Mouse (Mus musculus): ENCODE results near the gene Osbpl3. TPM values are rescaled to one million over a fixed set of nuclear protein-coding genes. Genes with fewer than 3 reads are reported as not detected.
A peak's percentile ranks its signal among the peaks of the same experiment; 100 is the strongest.

Gene Osbpl3
- total RNA-seq, 1 experiment = 9.9 TPM

- H3K9ac ChIP-seq (ENCODE audit: insufficient read depth, low read depth, low read length, poor library complexity, severe bottlenecking) = no peak overlapping the region
- no peaks in the 10 kb centered on the region for H3K9me3 ChIP-seq (ENCODE audit: control insufficient read depth, insufficient read depth, low read depth, low read length)
- no peak for DNase-seq (ENCODE audit: low read depth, low spot score)
- no peak overlapping the region for H3K4me3 ChIP-seq (ENCODE audit: insufficient read depth in 1 of 2, low read depth in 1 of 2, low read length in 2 of 2, poor library complexity in 1 of 2, severe bottlenecking in 1 of 2)
- H3K27ac ChIP-seq (ENCODE audit: insufficient read depth, low read depth, low read length, poor library complexity, severe bottlenecking) = no peak overlapping the region
- in situ Hi-C loops (cut with MboI; ENCODE audit: low sequenced_read_pairs in 2 of 2, unreplicated experiment in 2 of 2) = no loop called here
- TF ChIP-seq ZC3H11A (IDR thresholded peaks at IDR 0.05; ENCODE audit: borderline replicate concordance, low read depth, low read length) (no peak), CHD2 (IDR thresholded peaks at IDR 0.05; ENCODE audit: low read depth, low read length) (no peak), ZNF384 (IDR thresholded peaks at IDR 0.05; ENCODE audit: low read depth, low read length) (no peak), HCFC1 (IDR thresholded peaks at IDR 0.05; ENCODE audit: borderline replicate concordance, insufficient read depth, low read length) (no peak), MAFK (IDR thresholded peaks at IDR 0.05; ENCODE audit: insufficient read depth, low read depth, low read length) (no peak)
- no peaks in the 10 kb centered on the region for H3K36me3 ChIP-seq (ENCODE audit: control insufficient read depth, insufficient read depth, low read length, poor library complexity, severe bottlenecking)
- no peaks in the 10 kb centered on the region; a peak in 1 of 4 replicates for H3K4me1 ChIP-seq (ENCODE audit: control insufficient read depth in 2 of 2, insufficient read depth in 2 of 2, low read length in 2 of 2, poor library complexity in 1 of 2)
Measured at GRCm38 (mm10) chr6:50329380-50329779, 126.6 kb downstream of the Osbpl3 start.

GRCm38 (mm10) chr6:50328901-50329300, 127.1 kb downstream of the Osbpl3 start:
- Histone ChIP-seq H3K4me3 (ENCODE audit: insufficient read depth in 1 of 2, low read depth in 1 of 2, low read length in 2 of 2, poor library complexity in 1 of 2, severe bottlenecking in 1 of 2) (0 out of 4 replicates have a peak overlapping the region, but pooled peaks of 1 of the 2 experiments have one; percentile 3), H3K9me3 (ENCODE audit: control insufficient read depth, insufficient read depth, low read depth, low read length) (no peaks in the 10 kb centered on the region), H3K36me3 (ENCODE audit: control insufficient read depth, insufficient read depth, low read length, poor library complexity, severe bottlenecking) (no peaks in the 10 kb centered on the region), H3K4me1 (ENCODE audit: control insufficient read depth in 2 of 2, insufficient read depth in 2 of 2, low read length in 2 of 2, poor library complexity in 1 of 2) (no peaks in the 10 kb centered on the region; a peak in 1 of 4 replicates), H3K27ac (ENCODE audit: insufficient read depth, low read depth, low read length, poor library complexity, severe bottlenecking) (no peak overlapping the region), H3K9ac (ENCODE audit: insufficient read depth, low read depth, low read length, poor library complexity, severe bottlenecking) (no peak overlapping the region)
- in situ Hi-C loops (cut with MboI; ENCODE audit: low sequenced_read_pairs in 2 of 2, unreplicated experiment in 2 of 2) = no loop called here
- TF ChIP-seq MAFK (IDR thresholded peaks at IDR 0.05; ENCODE audit: insufficient read depth, low read depth, low read length) (no peak), HCFC1 (IDR thresholded peaks at IDR 0.05; ENCODE audit: borderline replicate concordance, insufficient read depth, low read length) (no peak), CHD2 (IDR thresholded peaks at IDR 0.05; ENCODE audit: low read depth, low read length) (no peak)
- DNase-seq (ENCODE audit: low read depth, low spot score) = no peak

GRCm38 (mm10) chr6:50326192-50326591, 129.8 kb downstream of the Osbpl3 start:
- TF ChIP-seq HCFC1 (IDR thresholded peaks at IDR 0.05; ENCODE audit: borderline replicate concordance, insufficient read depth, low read length) (no peak), ZC3H11A (IDR thresholded peaks at IDR 0.05; ENCODE audit: borderline replicate concordance, low read depth, low read length) (no peak), MAFK (IDR thresholded peaks at IDR 0.05; ENCODE audit: insufficient read depth, low read depth, low read length) (no peak), ZNF384 (IDR thresholded peaks at IDR 0.05; ENCODE audit: low read depth, low read length) (no peak), CHD2 (IDR thresholded peaks at IDR 0.05; ENCODE audit: low read depth, low read length) (no peak)
- Histone ChIP-seq H3K27ac (ENCODE audit: insufficient read depth, low read depth, low read length, poor library complexity, severe bottlenecking) (no peak overlapping the region), H3K4me1 (ENCODE audit: control insufficient read depth in 2 of 2, insufficient read depth in 2 of 2, low read length in 2 of 2, poor library complexity in 1 of 2) (peaks cover 2 to 4% of the 10 kb centered on the region in 2 experiments; a peak in 2 of 4 replicates), H3K4me3 (ENCODE audit: insufficient read depth in 1 of 2, low read depth in 1 of 2, low read length in 2 of 2, poor library complexity in 1 of 2, severe bottlenecking in 1 of 2) (no peak overlapping the region), H3K9ac (ENCODE audit: insufficient read depth, low read depth, low read length, poor library complexity, severe bottlenecking) (no peak overlapping the region), H3K9me3 (ENCODE audit: control insufficient read depth, insufficient read depth, low read depth, low read length) (no peaks in the 10 kb centered on the region), H3K36me3 (ENCODE audit: control insufficient read depth, insufficient read depth, low read length, poor library complexity, severe bottlenecking) (no peaks in the 10 kb centered on the region)
- in situ Hi-C loops (cut with MboI; ENCODE audit: low sequenced_read_pairs in 2 of 2, unreplicated experiment in 2 of 2) = no loop called here
- no peak for DNase-seq (ENCODE audit: low read depth, low spot score)

- DNase-seq (ENCODE audit: low read depth, low spot score) = no peak
- in situ Hi-C loops (cut with MboI; ENCODE audit: low sequenced_read_pairs in 2 of 2, unreplicated experiment in 2 of 2) = no loop called here
- TF ChIP-seq ZNF384 (IDR thresholded peaks at IDR 0.05; ENCODE audit: low read depth, low read length) (no peak), MAFK (IDR thresholded peaks at IDR 0.05; ENCODE audit: insufficient read depth, low read depth, low read length) (no peak), HCFC1 (IDR thresholded peaks at IDR 0.05; ENCODE audit: borderline replicate concordance, insufficient read depth, low read length) (no peak), CHD2 (IDR thresholded peaks at IDR 0.05; ENCODE audit: low read depth, low read length) (no peak)
- Histone ChIP-seq H3K4me1 (ENCODE audit: control insufficient read depth in 2 of 2, insufficient read depth in 2 of 2, low read length in 2 of 2, poor library complexity in 1 of 2) (peaks cover 2 to 4% of the 10 kb centered on the region in 2 experiments; a peak in 3 of 4 replicates), H3K27ac (ENCODE audit: insufficient read depth, low read depth, low read length, poor library complexity, severe bottlenecking) (no peak overlapping the region), H3K9me3 (ENCODE audit: control insufficient read depth, insufficient read depth, low read depth, low read length) (no peaks in the 10 kb centered on the region), H3K4me3 (ENCODE audit: insufficient read depth in 1 of 2, low read depth in 1 of 2, low read length in 2 of 2, poor library complexity in 1 of 2, severe bottlenecking in 1 of 2) (no peak overlapping the region), H3K36me3 (ENCODE audit: control insufficient read depth, insufficient read depth, low read length, poor library complexity, severe bottlenecking) (no peaks in the 10 kb centered on the region), H3K9ac (ENCODE audit: insufficient read depth, low read depth, low read length, poor library complexity, severe bottlenecking) (no peak overlapping the region)
Measured at GRCm38 (mm10) chr6:50325485-50325884, 130.5 kb downstream of the Osbpl3 start.

GRCm38 (mm10) chr6:50322631-50323030, 133.4 kb downstream of the Osbpl3 start:
- no peak overlapping the region for H3K27ac ChIP-seq (ENCODE audit: insufficient read depth, low read depth, low read length, poor library complexity, severe bottlenecking)
- DNase-seq (ENCODE audit: low read depth, low spot score) = no peak
- in situ Hi-C loops (cut with MboI; ENCODE audit: low sequenced_read_pairs in 2 of 2, unreplicated experiment in 2 of 2) = no loop called here

More at GRCm38 (mm10) chr6:50322631-50323030, 133.4 kb downstream of the Osbpl3 start:
- Histone ChIP-seq H3K9ac (ENCODE audit: insufficient read depth, low read depth, low read length, poor library complexity, severe bottlenecking) (no peak overlapping the region), H3K4me3 (ENCODE audit: insufficient read depth in 1 of 2, low read depth in 1 of 2, low read length in 2 of 2, poor library complexity in 1 of 2, severe bottlenecking in 1 of 2) (no peak overlapping the region), H3K4me1 (ENCODE audit: control insufficient read depth in 2 of 2, insufficient read depth in 2 of 2, low read length in 2 of 2, poor library complexity in 1 of 2) (peaks cover 11 to 12% of the 10 kb centered on the region in 2 experiments), H3K36me3 (ENCODE audit: control insufficient read depth, insufficient read depth, low read length, poor library complexity, severe bottlenecking) (no peaks in the 10 kb centered on the region), H3K9me3 (ENCODE audit: control insufficient read depth, insufficient read depth, low read depth, low read length) (no peaks in the 10 kb centered on the region)
- TF ChIP-seq MAFK (IDR thresholded peaks at IDR 0.05; ENCODE audit: insufficient read depth, low read depth, low read length) = no peak
- no peak for TF ChIP-seq ZC3H11A (IDR thresholded peaks at IDR 0.05; ENCODE audit: borderline replicate concordance, low read depth, low read length)
- no peak for TF ChIP-seq ZNF384 (IDR thresholded peaks at IDR 0.05; ENCODE audit: low read depth, low read length)
- TF ChIP-seq HCFC1 (IDR thresholded peaks at IDR 0.05; ENCODE audit: borderline replicate concordance, insufficient read depth, low read length) = no peak
- no peak for TF ChIP-seq CHD2 (IDR thresholded peaks at IDR 0.05; ENCODE audit: low read depth, low read length)
